In genomic region chr19:34921652-34922602, GRCm38 (mm10) we compare ENCODE assay signal across 8 mouse cellular contexts. TPM values are rescaled to one million over a fixed set of nuclear protein-coding genes. Genes with fewer than 3 reads are reported as not detected.
A peak's percentile ranks its signal among the peaks of the same experiment; 100 is the strongest.
DNase-seq lines count a peak whose midpoint lies in the region; ATAC-seq and TF ChIP-seq lines count a peak whose summit lies in the region.

Gene Kif20b (plus strand): TSS chr19:34922361.

- DNase-seq in WW6 (ENCODE audit: low read depth, low spot score) = peak; percentile 84
- DNase-seq in cerebellum, postnatal 4 days (ENCODE audit: low spot score in 2 of 2) = peak; percentile 83 to 89
- DNase-seq in gastrocnemius, adult 2 months = peak; percentile 94
- peak; percentile 95 for DNase-seq in hindbrain, postnatal 0 days (ENCODE audit: low spot score)
- DNase-seq in left cerebral cortex, adult 2 months (ENCODE audit: extremely low spot score in 1 of 2, low spot score in 2 of 2) = peak; percentile 87 to 89
- peak; percentile 85 to 86 for DNase-seq in right cerebral cortex, adult 2 months (ENCODE audit: low spot score in 2 of 2)
- DNase-seq in urinary bladder, postnatal 14 days (ENCODE audit: low spot score) = peak; percentile 93

- no peaks in the 10 kb centered on the region for H3K9me3 ChIP-seq in hindbrain, postnatal 0 days (ENCODE audit: low read length)

- peak within 1 kb of the TSS; percentile 48; the same call in 1 of the 2 replicates for H3K9ac ChIP-seq in hindbrain, postnatal 0 days (replicated peaks; ENCODE audit: low read length)

- no peaks in the 10 kb centered on the region for H3K36me3 ChIP-seq in hindbrain, postnatal 0 days (ENCODE audit: insufficient read depth, low read length)

- no peaks in the 10 kb centered on the region for H3K27me3 ChIP-seq in hindbrain, postnatal 0 days (ENCODE audit: insufficient read depth, low read length)

- H3K4me1 ChIP-seq in hindbrain, postnatal 0 days (ENCODE audit: insufficient read depth, low read length) = no peaks in the 10 kb centered on the region

- H3K27ac ChIP-seq in gastrocnemius, adult 2 months = peak within 1 kb of the TSS; percentile 84
- peak within 1 kb of the TSS; percentile 68 for H3K27ac ChIP-seq in hindbrain, postnatal 0 days
- H3K27ac ChIP-seq in left cerebral cortex, adult 2 months = peak within 1 kb of the TSS; percentile 83

- TF ChIP-seq CTCF in gastrocnemius, adult 2 months (IDR thresholded peaks at IDR 0.05) = no peak
- peak; percentile 6; the same call in 1 of the 2 replicates for TF ChIP-seq CTCF in hindbrain, postnatal 0 days (IDR thresholded peaks at IDR 0.05; ENCODE audit: low read depth)
- no peak; the same call in 1 of the 2 replicates for TF ChIP-seq CTCF in left cerebral cortex, adult 2 months (IDR thresholded peaks at IDR 0.05)

- WGBS in hindbrain, postnatal 0 days = under 1% methylated on average over 57 of the region's 57 CpGs

- peak within 1 kb of the TSS; percentile 72 for H3K4me2 ChIP-seq in hindbrain, postnatal 0 days (ENCODE audit: low read depth, low read length)

- peak within 1 kb of the TSS; percentile 81 for H3K4me3 ChIP-seq in gastrocnemius, adult 2 months
- peak within 1 kb of the TSS; percentile 85 for H3K4me3 ChIP-seq in hindbrain, postnatal 0 days (ENCODE audit: low read length)
- H3K4me3 ChIP-seq in left cerebral cortex, adult 2 months = peak within 1 kb of the TSS; percentile 83

- intact Hi-C loops in gastrocnemius, adult 2 months (cut with DNase I) = loop anchor here (2.0 to 10.0 kb wide), 3 partner anchors 43 to 377 kb away; partner anchors contain the start of gene Pank1
- intact Hi-C loops in left cerebral cortex, adult 2 months (cut with DNase I) = loop anchor here (1.0 to 10.0 kb wide), 3 partner anchors 44 to 257 kb away; no protein-coding TSS in a partner anchor

- ATAC-seq in hindbrain, postnatal 0 days = peak; percentile 97
- ATAC-seq in megakaryocyte, adult 5-6 weeks (ENCODE audit: poor library complexity, severe bottlenecking) = peak; percentile 98

RNA-seq across cellular contexts. Expression of gene Kif20b, which starts in this region (rescaled TPM):
- under 1 TPM; 0.11 to 0.38 TPM for total RNA-seq in gastrocnemius, adult 2 months (2021)
- total RNA-seq in hindbrain, postnatal 0 days (2014; rRNA removed) = 1.6 and 3.8 TPM in 2 replicates
- 7.0 and 9.9 TPM in 2 replicates for polyA plus RNA-seq in hindbrain, postnatal 0 days (2015; fragmentation: Nextera tagmentation; extraction: Ambion mirVana)
- under 1 TPM; 0.95 to 0.98 TPM for total RNA-seq in left cerebral cortex, adult 2 months (2021)
- 72.8 and 96.1 TPM in 2 replicates for total RNA-seq in megakaryocyte, adult 5-6 weeks (2015)
- 96.4 and 102 TPM in 2 replicates for total RNA-seq in megakaryocyte, adult 5-6 weeks (2017)

Comparison
In these comparisons a context has a peak if more than half of its experiments do, and no peak if none do; other contexts are left out.
1. Peak in every context shown above with its lines: DNase-seq, ATAC-seq, H3K4me3 ChIP-seq and H3K27ac ChIP-seq.
2. RNA of gene Kif20b (total RNA-seq): 72.8 to 102 TPM in megakaryocyte, adult 5-6 weeks; 1.6 to 3.8 TPM in hindbrain, postnatal 0 days, 0.95 to 0.98 TPM in left cerebral cortex, adult 2 months and 0.11 to 0.38 TPM in gastrocnemius, adult 2 months; every median in the first group is over 10 times any median in the second.
3. Peak in DNase-seq, H3K4me3 ChIP-seq and H3K27ac ChIP-seq in gastrocnemius, adult 2 months; RNA of the gene not detected or under 1 TPM.
4. Peak in DNase-seq, H3K4me3 ChIP-seq and H3K27ac ChIP-seq in left cerebral cortex, adult 2 months; RNA of the gene not detected or under 1 TPM.